Mouse (Mus musculus): Measurements from ENCODE around the gene Slc7a5. TPM values are rescaled to one million over a fixed set of nuclear protein-coding genes. Genes with fewer than 3 reads are reported as not detected.

The Slc7a5 gene
- polyA plus RNA-seq, 1 experiment from 2014 or later, result 29.3 TPM

DNA sequence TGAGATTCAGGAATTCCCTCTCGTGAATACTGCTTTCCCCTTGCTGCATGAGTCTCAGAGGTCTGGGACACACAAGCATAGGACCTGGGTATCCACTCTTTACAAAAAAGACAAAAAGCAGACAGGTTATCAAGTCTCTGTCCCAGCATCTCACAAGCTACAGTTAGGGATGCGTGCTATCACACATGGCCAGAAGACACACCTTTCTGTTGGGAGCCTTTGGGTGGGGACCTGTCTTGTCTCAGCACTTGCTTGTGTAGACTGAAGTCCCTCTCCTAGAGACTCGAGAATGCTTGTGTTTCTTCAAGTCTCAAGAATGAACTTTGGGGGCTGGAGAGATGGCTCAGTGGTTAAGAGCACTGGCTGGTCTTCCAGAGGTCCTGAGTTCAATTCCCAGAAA is 5.3 kb upstream of the Slc7a5 start:
- H3K27me3 ChIP-seq (ENCODE audit: low read depth, poor library complexity, severe bottlenecking), result peaks cover 20% of the 10 kb centered on the region
- no peaks in the 10 kb centered on the region for H3K9me3 ChIP-seq (replicated peaks)
- DNase-seq (ENCODE audit: low spot score), result no peak
- no peak overlapping the region for H3K4me3 ChIP-seq
- peaks cover 36% of the 10 kb centered on the region for H3K4me1 ChIP-seq
- 73% methylated on average over 3 of the region's 3 CpGs for WGBS
- H3K36me3 ChIP-seq, result no peaks in the 10 kb centered on the region
- H3K27ac ChIP-seq (replicated peaks), result no peak overlapping the region

DNA sequence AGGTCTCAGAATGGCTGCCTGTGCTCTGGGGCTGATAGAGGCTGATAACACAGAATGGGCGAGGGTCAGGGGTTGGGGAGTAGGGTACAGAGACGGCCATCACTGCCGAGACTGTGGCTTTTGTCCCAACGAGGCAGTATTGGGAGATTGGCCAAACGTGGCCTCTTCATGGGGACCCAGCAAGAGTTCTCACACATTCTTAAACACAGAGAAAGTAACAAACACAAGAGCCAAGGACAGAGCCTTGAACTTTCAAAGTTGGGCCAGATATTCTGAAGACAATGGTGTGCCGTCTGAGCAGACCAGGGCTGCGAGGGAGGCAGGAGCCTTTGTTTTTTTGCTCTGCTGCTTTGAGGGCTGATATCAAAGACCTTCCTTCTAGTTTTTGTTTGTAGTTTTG is 4.5 kb upstream of the Slc7a5 start:
- Histone ChIP-seq H3K27me3 (ENCODE audit: low read depth, poor library complexity, severe bottlenecking) (peaks cover 21% of the 10 kb centered on the region), H3K27ac (replicated peaks) (peak overlapping the region; percentile 55; the same call in 1 of the 2 replicates), H3K9me3 (replicated peaks) (no peaks in the 10 kb centered on the region), H3K36me3 (no peaks in the 10 kb centered on the region), H3K4me1 (peaks cover 42% of the 10 kb centered on the region), H3K4me3 (no peak overlapping the region)
- no peak for DNase-seq (ENCODE audit: low spot score)
- 82% methylated on average over 7 of the region's 7 CpGs for WGBS

DNA sequence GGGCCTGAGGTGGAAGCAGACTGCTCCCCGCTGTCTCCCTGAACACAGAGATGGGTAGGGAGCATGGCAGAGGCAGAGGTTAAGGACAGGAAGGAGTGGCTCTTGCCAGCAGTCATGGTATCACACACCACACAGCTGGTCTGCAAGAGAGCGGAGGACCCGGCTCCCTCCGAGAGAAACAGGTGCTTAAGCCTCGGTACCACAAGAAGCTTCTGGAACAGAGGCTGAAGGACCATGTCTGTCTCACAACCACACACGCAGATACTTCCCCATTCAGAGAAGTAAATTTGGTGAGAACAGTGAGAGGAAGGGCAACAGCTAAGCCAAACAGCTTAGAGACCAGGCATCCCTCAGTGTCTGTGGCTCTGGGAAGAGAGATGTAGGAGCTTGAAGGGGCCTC is 3.9 kb upstream of the Slc7a5 start:
- H3K27ac ChIP-seq (replicated peaks), result peak overlapping the region; percentile 55; the same call in 1 of the 2 replicates
- no peaks in the 10 kb centered on the region for H3K36me3 ChIP-seq
- 91% methylated on average over 6 of the region's 6 CpGs for WGBS
- peaks cover 21% of the 10 kb centered on the region for H3K27me3 ChIP-seq (ENCODE audit: low read depth, poor library complexity, severe bottlenecking)
- no peaks in the 10 kb centered on the region for H3K9me3 ChIP-seq (replicated peaks)
- H3K4me1 ChIP-seq, result peaks cover 48% of the 10 kb centered on the region
- DNase-seq (ENCODE audit: low spot score), result no peak
- no peak overlapping the region for H3K4me3 ChIP-seq

DNA sequence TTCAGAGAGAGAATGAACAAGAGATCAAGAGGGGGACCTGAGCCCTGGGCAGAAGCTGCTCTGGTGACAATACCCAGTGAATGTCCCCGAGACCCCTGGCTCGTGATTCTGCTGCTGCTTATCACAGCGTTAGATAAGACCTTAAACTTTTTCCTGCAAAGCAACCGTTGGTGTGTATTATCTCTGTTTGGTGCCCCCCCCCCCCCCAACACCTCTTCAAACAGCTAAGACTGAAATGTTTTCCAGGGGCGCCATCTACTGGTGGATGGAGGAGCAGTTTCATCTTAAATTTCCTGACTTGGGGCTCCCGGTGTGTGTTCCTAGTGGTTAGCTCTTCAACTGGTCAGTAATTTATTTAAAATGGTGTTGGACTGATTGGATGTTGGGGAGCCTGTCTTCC is 2.2 kb upstream of the Slc7a5 start:
- WGBS, result 6% methylated on average over 6 of the region's 6 CpGs
- Histone ChIP-seq H3K4me3 (no peak overlapping the region), H3K27me3 (ENCODE audit: low read depth, poor library complexity, severe bottlenecking) (peaks cover 21% of the 10 kb centered on the region), H3K9me3 (replicated peaks) (no peaks in the 10 kb centered on the region), H3K4me1 (peaks cover 62% of the 10 kb centered on the region), H3K27ac (replicated peaks) (no peak overlapping the region), H3K36me3 (no peaks in the 10 kb centered on the region)
- DNase-seq (ENCODE audit: low spot score), result peak; percentile 65

DNA sequence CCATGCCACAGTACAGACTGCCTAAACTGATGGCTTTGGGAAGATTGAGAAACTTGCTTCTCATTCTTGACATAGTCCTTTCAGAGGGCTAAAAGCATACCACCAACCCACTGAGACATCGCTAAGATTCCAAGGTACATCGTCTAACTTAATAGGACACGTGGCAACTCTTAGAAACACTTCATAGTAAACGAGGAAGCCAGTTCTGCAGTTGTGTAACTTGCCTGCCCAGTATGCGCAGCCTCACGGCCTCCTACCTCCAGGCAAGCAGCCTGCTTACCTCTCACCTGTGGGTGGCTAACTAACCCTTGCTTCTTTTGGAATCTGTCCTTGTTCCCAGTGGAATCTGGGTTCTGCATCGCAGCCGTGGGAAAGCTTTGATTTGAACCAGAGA is 1.7 kb upstream of the Slc7a5 start:
- Histone ChIP-seq H3K27ac (replicated peaks) (no peak overlapping the region), H3K9me3 (replicated peaks) (no peaks in the 10 kb centered on the region), H3K27me3 (ENCODE audit: low read depth, poor library complexity, severe bottlenecking) (peaks cover 21% of the 10 kb centered on the region), H3K4me3 (no peak overlapping the region), H3K36me3 (no peaks in the 10 kb centered on the region), H3K4me1 (peaks cover 60% of the 10 kb centered on the region)
- DNase-seq (ENCODE audit: low spot score), result no peak
- 74% methylated on average over 8 of the region's 8 CpGs for WGBS

DNA sequence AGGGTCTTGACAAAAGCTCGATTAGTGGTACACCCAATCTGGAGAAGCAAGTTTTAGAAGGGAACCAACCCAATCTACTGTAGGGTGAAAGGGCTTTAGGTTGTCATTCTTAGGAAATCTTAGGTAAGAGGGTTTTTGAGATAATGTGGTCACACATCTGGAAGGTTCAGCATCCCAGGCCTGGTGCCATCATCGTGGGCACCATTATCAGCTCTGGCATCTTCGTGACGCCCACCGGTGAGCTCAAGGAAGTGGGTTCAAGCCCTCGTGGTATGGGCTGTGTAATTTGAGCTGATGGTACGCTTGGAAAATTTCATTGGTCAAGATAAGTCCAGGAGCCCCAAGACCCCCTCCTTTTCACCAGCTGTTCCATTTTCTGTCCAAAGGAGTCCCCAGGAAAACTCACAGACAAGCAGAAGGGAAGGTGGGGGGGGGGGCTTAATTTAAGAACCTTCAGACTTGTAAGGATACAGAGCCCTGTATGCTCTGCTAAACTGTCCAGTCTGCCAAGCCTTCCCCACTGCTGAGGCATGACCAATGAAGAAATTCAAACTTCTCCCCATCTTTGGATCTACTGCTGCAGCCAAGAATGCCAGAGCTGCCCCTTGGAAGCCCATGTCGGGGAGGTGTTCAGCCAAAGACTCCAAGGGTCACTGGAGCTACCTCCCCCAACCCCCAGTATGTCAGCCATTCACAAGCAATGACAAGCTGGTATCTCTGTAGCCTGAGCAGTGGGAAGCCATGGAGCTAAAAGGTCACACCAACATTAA is 1.1 kb upstream of the Slc7a5 start:
- Histone ChIP-seq H3K4me3 (peak overlapping the region; percentile 77), H3K27ac (replicated peaks) (0 out of 2 replicates have a peak overlapping the region, but pooled peaks have one; percentile 86), H3K4me1 (peaks cover 60% of the 10 kb centered on the region), H3K36me3 (no peaks in the 10 kb centered on the region), H3K27me3 (ENCODE audit: low read depth, poor library complexity, severe bottlenecking) (peaks cover 21% of the 10 kb centered on the region), H3K9me3 (replicated peaks) (no peaks in the 10 kb centered on the region)
- WGBS, result 64% methylated on average over 8 of the region's 8 CpGs
- DNase-seq (ENCODE audit: low spot score), result no peak

DNA sequence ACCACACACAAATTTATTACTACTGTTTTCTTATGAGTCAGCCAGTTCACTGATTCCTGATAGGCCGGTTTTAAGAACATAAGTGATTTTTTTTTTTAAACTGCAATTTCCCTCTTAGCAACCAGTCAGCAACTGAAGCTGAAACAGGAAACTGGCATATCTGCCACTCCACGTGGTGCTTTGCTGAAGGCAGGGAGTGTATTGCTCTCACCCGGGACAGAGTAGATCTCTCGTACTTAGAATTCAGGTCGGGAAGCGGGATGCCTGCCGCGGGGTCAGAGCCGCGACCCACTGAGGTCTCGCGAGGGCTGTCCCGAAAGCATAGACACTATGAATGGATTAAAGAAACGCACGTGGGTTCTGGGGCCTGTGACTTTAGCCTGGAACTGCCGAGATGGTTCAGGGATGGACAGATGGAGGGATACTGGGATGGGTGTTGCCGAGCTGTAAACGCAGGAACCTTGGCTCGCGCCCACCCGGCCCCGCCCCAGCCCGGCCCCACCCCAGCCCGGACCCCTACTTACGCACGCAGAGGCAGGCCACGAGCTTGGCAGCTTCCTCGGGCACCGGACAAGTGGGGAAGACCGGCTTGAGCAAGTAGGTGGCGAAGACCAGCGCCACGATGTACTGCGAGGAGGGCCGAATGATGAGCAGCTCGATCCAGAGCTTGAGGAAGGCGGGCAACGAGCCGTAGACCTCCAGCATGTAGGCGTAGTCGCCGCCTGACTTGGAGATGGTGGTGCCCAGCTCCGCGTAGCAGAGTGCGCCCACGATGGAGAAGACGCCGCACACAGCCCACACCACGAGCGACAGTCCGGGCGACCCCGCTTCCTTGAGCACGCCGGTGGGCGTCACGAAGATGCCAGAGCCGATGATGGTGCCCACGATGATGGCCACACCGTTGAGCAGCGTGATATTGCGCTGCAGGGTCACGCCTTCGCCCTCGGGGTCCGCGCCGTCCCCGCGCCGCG is 667 bp downstream of the Slc7a5 start:
- Histone ChIP-seq H3K27ac (replicated peaks) (peak overlapping the region; percentile 86), H3K4me1 (peaks cover 74% of the 10 kb centered on the region), H3K36me3 (no peaks in the 10 kb centered on the region), H3K4me3 (peak overlapping the region; percentile 77), H3K9me3 (replicated peaks) (no peaks in the 10 kb centered on the region), H3K27me3 (ENCODE audit: low read depth, poor library complexity, severe bottlenecking) (peaks cover 21% of the 10 kb centered on the region)
- DNase-seq (ENCODE audit: low spot score), result peak; percentile 64
- WGBS, result under 1% methylated on average over 72 of the region's 72 CpGs

DNA sequence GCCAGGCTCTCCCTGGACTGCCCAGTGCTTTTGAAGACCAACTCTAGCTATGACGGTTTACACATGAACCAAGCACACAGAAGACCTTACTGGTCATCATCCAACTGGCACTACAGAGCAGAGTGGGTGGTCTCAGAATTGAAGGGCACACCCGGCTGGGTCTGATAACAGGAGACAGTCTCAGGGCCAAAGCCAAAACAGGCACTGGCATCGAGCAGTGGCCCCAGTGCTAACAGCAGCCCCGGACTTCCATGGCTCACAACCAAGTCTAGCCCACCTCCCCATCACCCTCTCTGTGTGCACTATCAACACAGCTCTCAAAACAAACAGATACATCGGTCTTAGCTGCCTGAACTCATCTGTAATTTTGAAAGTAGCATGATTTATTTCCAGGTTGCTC is 1.6 kb downstream of the Slc7a5 start:
- Histone ChIP-seq H3K27me3 (ENCODE audit: low read depth, poor library complexity, severe bottlenecking) (peaks cover 18% of the 10 kb centered on the region), H3K36me3 (no peaks in the 10 kb centered on the region), H3K27ac (replicated peaks) (peak overlapping the region; percentile 10; the same call in 1 of the 2 replicates), H3K9me3 (replicated peaks) (no peaks in the 10 kb centered on the region), H3K4me1 (peaks cover 84% of the 10 kb centered on the region), H3K4me3 (peak overlapping the region; percentile 77)
- WGBS, result 53% methylated on average over 5 of the region's 5 CpGs
- DNase-seq (ENCODE audit: low spot score), result no peak

DNA sequence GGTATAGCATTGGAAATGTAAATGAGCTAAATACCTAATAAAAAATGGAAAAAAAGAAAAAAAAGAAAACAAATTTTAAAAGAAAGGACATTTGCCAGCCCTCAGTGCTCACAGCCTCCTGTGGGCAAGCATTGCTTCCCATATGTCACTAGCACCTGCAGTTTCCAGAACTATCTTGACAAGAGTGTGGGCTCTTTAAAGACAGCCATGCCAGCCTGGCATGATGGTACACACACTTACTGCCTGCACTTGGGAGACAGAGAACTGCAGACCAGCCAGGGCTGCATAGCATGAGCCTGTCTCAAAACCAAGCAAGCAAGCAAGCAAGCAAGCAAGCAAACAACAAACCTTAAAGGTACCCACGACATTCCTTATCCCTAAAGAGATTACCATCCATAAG is 2.1 kb downstream of the Slc7a5 start:
- WGBS, result 69% methylated on average over 1 of the region's 1 CpGs
- Histone ChIP-seq H3K4me3 (peak overlapping the region; percentile 77), H3K4me1 (peaks cover 85% of the 10 kb centered on the region), H3K36me3 (no peaks in the 10 kb centered on the region), H3K27me3 (ENCODE audit: low read depth, poor library complexity, severe bottlenecking) (peaks cover 18% of the 10 kb centered on the region), H3K9me3 (replicated peaks) (no peaks in the 10 kb centered on the region), H3K27ac (replicated peaks) (peak overlapping the region; percentile 10; the same call in 1 of the 2 replicates)
- DNase-seq (ENCODE audit: low spot score), result no peak

DNA sequence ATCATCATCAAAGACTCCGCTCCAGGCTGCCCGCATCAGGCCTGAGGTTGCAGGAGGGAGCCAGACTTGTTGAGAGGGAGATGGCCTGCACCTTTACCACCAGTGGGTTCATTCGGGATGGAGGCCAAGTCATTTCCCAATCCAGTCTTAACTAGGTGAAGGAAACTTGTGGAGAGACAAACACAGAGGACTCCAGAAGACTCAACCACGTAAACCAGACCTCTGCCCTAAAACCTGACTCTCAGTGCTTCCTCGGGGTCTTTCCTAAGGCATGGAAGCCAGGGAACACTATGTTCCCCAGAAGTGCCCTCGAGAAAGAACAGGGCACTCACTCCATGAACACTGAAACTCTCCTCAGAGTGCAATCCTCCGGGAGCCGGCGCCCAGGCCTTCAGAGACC is 2.5 kb downstream of the Slc7a5 start:
- peaks cover 18% of the 10 kb centered on the region for H3K27me3 ChIP-seq (ENCODE audit: low read depth, poor library complexity, severe bottlenecking)
- peaks cover 87% of the 10 kb centered on the region for H3K4me1 ChIP-seq
- 88% methylated on average over 9 of the region's 9 CpGs for WGBS
- H3K9me3 ChIP-seq (replicated peaks), result no peaks in the 10 kb centered on the region
- H3K4me3 ChIP-seq, result peak overlapping the region; percentile 77
- H3K27ac ChIP-seq (replicated peaks), result no peak overlapping the region
- no peaks in the 10 kb centered on the region for H3K36me3 ChIP-seq
- no peak for DNase-seq (ENCODE audit: low spot score)

DNA sequence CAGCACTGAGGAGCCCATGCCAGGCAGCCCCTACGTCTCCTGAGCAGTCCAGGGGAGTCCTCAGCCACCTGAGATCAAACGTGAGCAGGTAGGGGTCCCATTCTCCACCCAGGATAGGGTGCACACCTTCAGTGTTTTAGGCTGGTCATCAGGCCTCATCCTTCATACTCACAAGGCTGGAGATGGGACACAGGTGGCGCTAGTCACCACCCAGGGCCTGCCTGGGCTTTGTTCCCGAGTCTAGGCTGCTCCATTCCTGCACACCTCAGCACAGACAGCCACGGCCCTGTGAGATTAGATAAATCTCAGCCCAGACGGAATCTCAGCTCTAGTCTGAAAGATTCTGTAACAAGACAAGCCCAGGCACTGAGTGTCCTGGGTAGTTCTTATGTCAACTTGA is 3.5 kb downstream of the Slc7a5 start:
- 73% methylated on average over 6 of the region's 6 CpGs for WGBS
- Histone ChIP-seq H3K4me1 (peaks cover 90% of the 10 kb centered on the region), H3K4me3 (no peak overlapping the region), H3K36me3 (no peaks in the 10 kb centered on the region), H3K27me3 (ENCODE audit: low read depth, poor library complexity, severe bottlenecking) (peaks cover 13% of the 10 kb centered on the region), H3K27ac (replicated peaks) (no peak overlapping the region), H3K9me3 (replicated peaks) (no peaks in the 10 kb centered on the region)
- DNase-seq (ENCODE audit: low spot score), result no peak

DNA sequence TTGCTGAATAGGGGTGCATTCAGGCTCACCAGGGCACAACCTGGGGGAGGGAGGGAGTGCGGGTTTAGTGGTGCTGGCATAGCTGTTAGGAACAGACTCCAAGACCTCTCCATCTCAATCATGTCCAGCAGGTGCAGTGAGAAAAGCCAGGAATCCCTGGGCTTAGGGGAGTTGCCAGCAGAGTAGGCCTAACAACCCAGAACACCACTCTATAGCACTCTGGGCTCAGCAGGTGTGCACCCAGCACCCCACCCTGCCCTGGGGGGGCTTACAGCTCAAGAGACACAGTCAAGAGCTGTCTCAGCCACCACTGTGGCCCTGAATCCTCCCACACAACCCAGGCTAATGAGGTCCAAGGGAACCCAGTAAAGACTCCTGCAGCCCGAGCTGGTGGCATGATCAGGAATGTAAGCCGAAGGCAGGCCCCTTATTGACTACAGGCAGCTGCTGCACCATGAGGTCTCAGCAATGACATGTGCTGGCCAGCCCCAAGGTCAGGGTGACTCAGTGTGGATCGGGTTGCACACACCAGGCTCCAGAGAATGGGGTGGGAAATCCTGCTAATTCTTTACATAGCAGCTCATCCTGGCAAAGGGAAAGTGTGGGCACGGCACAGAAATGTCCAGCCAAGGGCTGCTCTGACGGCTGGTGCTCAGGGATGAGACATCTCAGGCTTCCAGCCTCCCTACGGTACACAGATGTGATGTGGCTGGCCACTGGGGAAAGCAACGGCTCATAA is 5.8 kb downstream of the Slc7a5 start:
- Histone ChIP-seq H3K4me3 (no peak overlapping the region), H3K36me3 (no peaks in the 10 kb centered on the region), H3K9me3 (replicated peaks) (no peaks in the 10 kb centered on the region), H3K27ac (replicated peaks) (peak overlapping the region; percentile 52), H3K27me3 (ENCODE audit: low read depth, poor library complexity, severe bottlenecking) (no peaks in the 10 kb centered on the region; the same call in 1 of the 2 replicates), H3K4me1 (peaks cover 92% of the 10 kb centered on the region)
- DNase-seq (ENCODE audit: low spot score), result no peak
- 71% methylated on average over 8 of the region's 8 CpGs for WGBS

All from midbrain, embryonic 10.5 days (tissue).